Mouse (Mus musculus): ENCODE results near the gene Aff3. TPM values are rescaled to one million over a fixed set of nuclear protein-coding genes. Genes with fewer than 3 reads are reported as not detected.

Gene Aff3
- polyA plus RNA-seq, 1 experiment, result not detected

DNA sequence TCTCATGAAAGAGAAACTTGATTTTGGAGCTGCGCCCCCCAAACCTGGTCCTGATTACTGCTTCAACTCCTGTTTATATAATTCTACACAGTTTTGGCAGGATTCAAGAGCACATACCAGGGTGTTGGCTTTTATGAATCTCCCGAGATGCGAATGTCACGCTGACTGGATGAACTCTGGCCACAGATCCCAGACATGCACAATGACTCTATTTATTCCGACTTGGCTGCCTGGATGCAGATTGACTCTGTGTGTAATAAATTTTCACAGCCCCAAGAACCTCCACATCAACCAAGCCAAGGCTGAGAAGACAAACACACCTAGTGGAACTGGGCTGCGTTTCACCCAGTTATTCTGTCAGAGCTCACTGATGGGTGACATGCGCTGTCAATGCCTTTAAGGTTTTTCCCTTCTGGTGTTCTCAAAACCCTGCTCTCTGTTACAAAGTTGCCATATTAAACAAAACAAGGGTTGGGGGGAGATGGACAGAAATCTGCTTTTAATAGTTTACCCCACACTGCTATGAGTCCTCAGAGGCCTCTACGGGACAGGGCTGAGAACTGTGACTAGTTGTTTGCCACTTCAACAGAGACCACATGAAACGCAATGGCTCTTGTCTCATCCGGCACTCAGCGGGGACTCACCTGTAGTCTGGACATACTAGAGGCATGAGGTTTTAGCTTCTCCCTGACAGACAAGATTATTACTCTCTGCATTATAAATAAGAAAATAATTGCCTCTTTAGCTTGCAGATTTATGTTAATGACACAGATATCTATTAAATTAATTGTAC lies 402.2 kb downstream of the Aff3 start:
- WGBS, result 80% methylated on average over 11 of the region's 11 CpGs
- TF ChIP-seq POLR2A (IDR thresholded peaks at IDR 0.05; ENCODE audit: insufficient read depth, low read depth, low read length), result no peak
- no peak for TF ChIP-seq CTCF (IDR thresholded peaks at IDR 0.05; ENCODE audit: insufficient read depth, low read depth, low read length)
- Histone ChIP-seq H3K27ac (ENCODE audit: insufficient read depth, low read depth, low read length) (no peak overlapping the region), H3K4me1 (ENCODE audit: control insufficient read depth, insufficient read depth, low read length) (no peaks in the 10 kb centered on the region), H3K4me3 (ENCODE audit: insufficient read depth, low read depth, low read length) (no peak overlapping the region)

DNA sequence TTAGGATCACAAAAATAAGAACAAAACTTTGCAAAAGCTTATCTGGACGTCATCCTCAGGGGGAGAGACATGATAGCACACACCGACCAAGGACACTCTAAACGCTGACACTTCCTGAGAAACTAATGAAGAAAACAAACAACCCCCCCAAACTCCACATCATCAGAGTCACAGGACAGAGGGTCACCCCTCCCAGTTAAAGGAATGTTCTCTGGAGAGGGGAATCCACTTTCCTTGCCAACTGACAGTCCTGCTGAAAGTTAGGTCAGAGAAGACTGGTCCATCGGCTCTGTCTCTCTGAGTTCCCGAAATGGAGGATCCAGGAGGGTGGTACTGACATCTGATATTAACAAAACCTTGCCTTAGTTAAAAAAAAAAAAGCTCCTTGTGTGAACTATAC lies 403.7 kb downstream of the Aff3 start:
- WGBS, result 92% methylated on average over 5 of the region's 5 CpGs
- Histone ChIP-seq H3K4me1 (ENCODE audit: control insufficient read depth, insufficient read depth, low read length) (no peaks in the 10 kb centered on the region), H3K4me3 (ENCODE audit: insufficient read depth, low read depth, low read length) (no peak overlapping the region), H3K27ac (ENCODE audit: insufficient read depth, low read depth, low read length) (no peak overlapping the region)
- TF ChIP-seq CTCF (IDR thresholded peaks at IDR 0.05; ENCODE audit: insufficient read depth, low read depth, low read length) (no peak), POLR2A (IDR thresholded peaks at IDR 0.05; ENCODE audit: insufficient read depth, low read depth, low read length) (no peak)

DNA sequence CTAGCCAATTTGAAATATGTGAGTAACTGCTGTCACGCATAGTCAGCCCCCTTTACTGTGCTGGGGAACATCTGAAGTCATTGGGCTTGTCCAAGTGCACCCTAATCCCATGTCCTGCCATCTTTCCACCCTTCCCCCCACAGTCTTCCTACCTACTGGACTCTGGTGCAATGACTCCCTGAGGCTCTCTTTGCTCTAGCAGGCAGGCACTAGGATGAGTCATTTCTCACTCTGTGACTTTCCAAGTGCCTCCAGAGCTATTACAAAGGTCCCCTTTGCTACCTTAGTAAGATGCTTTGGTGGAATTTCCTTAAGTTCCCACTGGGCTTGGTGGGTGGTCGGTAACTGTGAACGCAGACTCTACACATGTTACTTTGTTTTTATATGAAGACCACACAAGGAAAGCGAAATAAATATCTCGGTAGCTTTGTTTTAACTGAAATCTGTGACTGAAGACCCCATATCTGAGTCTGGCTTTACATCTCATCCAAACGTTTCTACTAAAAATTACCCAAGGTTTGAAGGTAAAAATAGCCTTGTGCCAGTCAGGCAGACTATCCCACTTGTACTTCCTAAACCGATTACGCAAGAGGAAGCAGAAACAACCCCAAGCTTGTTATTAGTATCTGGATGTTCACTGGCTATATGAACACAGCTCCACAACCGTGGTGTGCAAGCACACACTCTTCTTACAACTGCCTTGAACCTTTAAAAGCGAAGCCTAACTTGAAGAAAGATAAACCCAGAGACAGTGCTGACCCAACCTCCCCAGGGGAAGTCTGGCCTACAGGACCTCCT lies 405.0 kb downstream of the Aff3 start:
- 82% methylated on average over 10 of the region's 10 CpGs for WGBS
- no peaks in the 10 kb centered on the region for H3K4me1 ChIP-seq (ENCODE audit: control insufficient read depth, insufficient read depth, low read length)
- H3K27ac ChIP-seq (ENCODE audit: insufficient read depth, low read depth, low read length), result no peak overlapping the region
- TF ChIP-seq POLR2A (IDR thresholded peaks at IDR 0.05; ENCODE audit: insufficient read depth, low read depth, low read length) (no peak), CTCF (IDR thresholded peaks at IDR 0.05; ENCODE audit: insufficient read depth, low read depth, low read length) (no peak)
- H3K4me3 ChIP-seq (ENCODE audit: insufficient read depth, low read depth, low read length), result no peak overlapping the region

DNA sequence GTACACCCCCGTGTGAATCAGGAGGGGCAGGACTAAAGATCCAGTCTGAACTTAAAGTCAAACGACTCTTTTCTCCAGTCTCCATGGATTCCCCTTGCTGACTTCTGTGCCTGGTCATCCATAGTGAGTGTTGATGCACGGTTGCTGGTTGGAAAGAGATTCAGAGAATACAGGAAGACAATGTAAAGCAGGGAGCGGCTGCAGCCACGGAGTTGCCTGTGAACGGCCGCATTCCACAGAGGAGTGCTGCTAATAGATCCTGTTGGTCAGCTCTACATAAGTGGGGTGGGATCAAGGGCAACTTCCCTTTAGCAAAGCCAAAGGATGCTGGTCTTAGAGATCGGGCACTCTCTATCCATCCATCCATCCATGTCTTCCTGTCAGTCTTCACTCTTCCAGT lies 410.3 kb downstream of the Aff3 start:
- 88% methylated on average over 8 of the region's 8 CpGs for WGBS
- no peak overlapping the region for H3K27ac ChIP-seq (ENCODE audit: insufficient read depth, low read depth, low read length)
- no peak for TF ChIP-seq POLR2A (IDR thresholded peaks at IDR 0.05; ENCODE audit: insufficient read depth, low read depth, low read length)
- no peak for TF ChIP-seq CTCF (IDR thresholded peaks at IDR 0.05; ENCODE audit: insufficient read depth, low read depth, low read length)
- H3K4me3 ChIP-seq (ENCODE audit: insufficient read depth, low read depth, low read length), result no peak overlapping the region
- H3K4me1 ChIP-seq (ENCODE audit: control insufficient read depth, insufficient read depth, low read length), result no peaks in the 10 kb centered on the region

DNA sequence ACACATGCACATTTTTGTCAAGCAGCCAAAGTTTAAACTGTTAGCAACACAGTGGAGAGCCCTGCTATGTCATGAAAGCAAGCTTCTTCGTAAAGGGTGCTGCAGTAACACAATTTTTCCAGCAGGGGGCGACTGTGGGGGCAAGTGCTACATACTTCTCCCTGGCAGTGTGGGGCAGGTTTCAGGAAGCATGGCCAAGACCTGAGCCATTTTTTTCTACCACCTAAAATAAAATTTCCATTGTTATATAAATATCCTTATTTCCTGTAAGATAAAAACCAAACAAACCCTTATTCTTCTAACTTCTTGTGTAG lies 412.0 kb downstream of the Aff3 start:
- 51% methylated on average over 2 of the region's 2 CpGs for WGBS
- Histone ChIP-seq H3K4me3 (ENCODE audit: insufficient read depth, low read depth, low read length) (no peak overlapping the region), H3K27ac (ENCODE audit: insufficient read depth, low read depth, low read length) (no peak overlapping the region), H3K4me1 (ENCODE audit: control insufficient read depth, insufficient read depth, low read length) (0 out of 2 replicates have a peak, but pooled peaks cover 3% of the 10 kb centered on the region)
- no peak for TF ChIP-seq POLR2A (IDR thresholded peaks at IDR 0.05; ENCODE audit: insufficient read depth, low read depth, low read length)
- peak; percentile 64 for TF ChIP-seq CTCF (IDR thresholded peaks at IDR 0.05; ENCODE audit: insufficient read depth, low read depth, low read length)

DNA sequence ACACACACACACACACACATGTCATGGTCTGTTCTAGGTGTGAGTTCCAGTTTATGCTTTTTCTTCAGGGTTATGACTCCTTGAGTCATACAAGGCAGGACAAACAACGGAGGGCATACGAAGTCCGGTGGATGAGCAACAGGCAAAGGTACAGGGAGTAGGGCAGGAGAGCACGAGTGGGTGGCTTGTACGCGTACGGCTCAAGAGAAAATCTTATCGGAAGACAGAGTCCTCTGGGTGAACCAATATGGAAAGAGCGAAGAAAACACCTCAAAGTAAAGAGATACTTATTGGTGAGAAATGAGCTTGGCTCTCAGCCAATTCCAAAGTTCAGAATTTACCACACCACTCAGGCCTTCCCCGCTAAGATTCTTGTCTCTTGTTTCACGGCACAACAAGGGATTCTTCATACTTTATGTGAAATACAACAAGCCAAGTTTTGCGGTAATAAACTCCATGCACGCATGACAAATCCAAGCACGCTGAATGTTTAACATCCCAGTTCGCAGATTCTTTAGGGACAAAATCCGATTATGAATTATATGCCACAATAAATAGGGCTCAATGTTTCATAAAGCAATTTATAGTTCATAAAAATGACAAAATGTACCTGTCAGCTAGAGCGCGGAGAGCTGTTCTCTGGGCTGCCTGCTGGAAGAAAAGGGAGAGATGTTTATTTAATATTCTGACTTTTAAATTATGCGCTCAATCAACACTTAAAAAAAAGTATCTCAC lies 412.6 kb downstream of the Aff3 start:
- no peak overlapping the region for H3K27ac ChIP-seq (ENCODE audit: insufficient read depth, low read depth, low read length)
- WGBS, result 93% methylated on average over 19 of the region's 19 CpGs
- TF ChIP-seq POLR2A (IDR thresholded peaks at IDR 0.05; ENCODE audit: insufficient read depth, low read depth, low read length) (no peak), CTCF (IDR thresholded peaks at IDR 0.05; ENCODE audit: insufficient read depth, low read depth, low read length) (no peak)

DNA sequence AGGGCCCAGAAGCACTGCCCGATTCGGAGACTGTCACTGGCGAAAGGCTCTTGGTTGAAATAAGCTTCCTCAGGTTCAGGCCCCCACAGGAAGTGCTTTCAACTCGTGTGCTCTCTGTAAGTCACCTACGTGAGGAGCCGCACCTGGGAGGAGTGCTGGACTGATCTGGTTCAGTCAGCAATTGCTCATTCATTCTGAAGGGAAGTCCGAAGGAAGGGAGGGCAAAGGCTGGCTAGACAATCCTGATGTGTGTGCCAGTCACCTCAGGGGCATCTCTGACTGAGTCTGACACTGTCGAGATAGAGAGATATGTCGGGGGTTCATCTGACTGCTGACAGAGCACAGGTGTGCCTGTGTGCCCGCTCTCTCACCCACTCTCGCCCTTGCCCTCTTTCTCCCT lies 413.3 kb downstream of the Aff3 start:
- WGBS, result 95% methylated on average over 11 of the region's 11 CpGs
- TF ChIP-seq CTCF (IDR thresholded peaks at IDR 0.05; ENCODE audit: insufficient read depth, low read depth, low read length), result no peak
- TF ChIP-seq POLR2A (IDR thresholded peaks at IDR 0.05; ENCODE audit: insufficient read depth, low read depth, low read length), result no peak

More for the DNA sequence above, 412.6 kb downstream of the Aff3 start:
- Histone ChIP-seq H3K4me1 (ENCODE audit: control insufficient read depth, insufficient read depth, low read length) (0 out of 2 replicates have a peak, but pooled peaks cover 3% of the 10 kb centered on the region), H3K4me3 (ENCODE audit: insufficient read depth, low read depth, low read length) (no peak overlapping the region)

GRCm38 (mm10) chr1:38250246-38250645 lies 414.5 kb downstream of the Aff3 start:
- H3K4me3 ChIP-seq (ENCODE audit: insufficient read depth, low read depth, low read length), result no peak overlapping the region
- H3K4me1 ChIP-seq (ENCODE audit: control insufficient read depth, insufficient read depth, low read length), result 0 out of 2 replicates have a peak, but pooled peaks cover 3% of the 10 kb centered on the region
- no peak for TF ChIP-seq POLR2A (IDR thresholded peaks at IDR 0.05; ENCODE audit: insufficient read depth, low read depth, low read length)
- WGBS, result 83% methylated on average over 3 of the region's 3 CpGs
- no peak overlapping the region for H3K27ac ChIP-seq (ENCODE audit: insufficient read depth, low read depth, low read length)

More for the DNA sequence above, 413.3 kb downstream of the Aff3 start:
- Histone ChIP-seq H3K4me1 (ENCODE audit: control insufficient read depth, insufficient read depth, low read length) (0 out of 2 replicates have a peak, but pooled peaks cover 3% of the 10 kb centered on the region), H3K27ac (ENCODE audit: insufficient read depth, low read depth, low read length) (no peak overlapping the region), H3K4me3 (ENCODE audit: insufficient read depth, low read depth, low read length) (no peak overlapping the region)
